Mouse (Mus musculus) stomach, postnatal 0 days (tissue): Measurements from ENCODE around the gene Krtap26-1. TPM values are rescaled to one million over a fixed set of nuclear protein-coding genes. Genes with fewer than 3 reads are reported as not detected.

ENCODE experiments used
- ATAC-seq: fragments of 200-750 bp; cut with Nextera tagmentation; 2 replicates; pipeline ENCODE4 v1.8.0; 2017; ENCODE audit not compliant: low FRiP score, low TSS enrichment
- DNase-seq: peaks from one replicate; pipeline ENCODE4 v3.0.0-alpha.2; 2016; ENCODE audit warnings: low spot score
- H3K27ac ChIP-seq: fragments of 300-500 bp; sonication (generic); replicated peaks from 2 replicates; pipeline ENCODE4 v1.5.1; 2014; ENCODE audit warnings: mild to moderate bottlenecking, control low read depth
- H3K27me3 ChIP-seq: fragments of 300-500 bp; sonication (generic); 2 replicates; pipeline ENCODE4 v1.6.1; 2014; ENCODE audit warnings: low read length; ENCODE audit not compliant: control insufficient read depth, insufficient read depth
- H3K36me3 ChIP-seq: fragments of 300-500 bp; sonication (generic); 2 replicates; pipeline ENCODE4 v1.6.1; 2014; ENCODE audit warnings: low read length, mixed read lengths; ENCODE audit not compliant: control insufficient read depth, insufficient read depth
- H3K4me1 ChIP-seq: fragments of 300-500 bp; sonication (generic); replicated peaks from 2 replicates; pipeline ENCODE4 v1.6.1; 2014; ENCODE audit warnings: antibody characterized with exemption; ENCODE audit not compliant: control insufficient read depth, insufficient read depth
- H3K4me2 ChIP-seq: fragments of 300-500 bp; sonication (generic); replicated peaks from 2 replicates; pipeline ENCODE4 v1.6.1; 2014; ENCODE audit warnings: low read depth, mild to moderate bottlenecking, control low read depth, moderate library complexity
- H3K4me3 ChIP-seq: fragments of 300-500 bp; sonication (generic); 2 replicates; pipeline ENCODE4 v1.5.1; 2014; ENCODE audit warnings: low read depth, low read length, control low read depth
- H3K9ac ChIP-seq: fragments of 300-500 bp; sonication (generic); 2 replicates; pipeline ENCODE4 v1.6.1; 2014; ENCODE audit warnings: mild to moderate bottlenecking, low read length, control low read depth, mixed read lengths
- H3K9me3 ChIP-seq: fragments of 300-500 bp; sonication (generic); 2 replicates; pipeline ENCODE4 v1.6.1; 2016; ENCODE audit warnings: low read length; ENCODE audit not compliant: control insufficient read depth
- CTCF ChIP-seq: IDR thresholded peaks from 2 replicates; pipeline ENCODE4 v1.5.1; 2016; ENCODE audit warnings: antibody characterized with exemption, low read depth, mild to moderate bottlenecking, moderate library complexity
- EP300 ChIP-seq: optimal IDR thresholded peaks from 2 replicates; pipeline ENCODE3; 2016; ENCODE audit warnings: antibody characterized with exemption
- WGBS: fragments of 180-500 bp; shearing (Covaris S2); extraction: QIAGEN DNeasy Blood & Tissue Kit; methylation state at CpG from one replicate; pipeline ENCODE4 v1.1.7; 2014; 5-methylcytosine and 5-hydroxymethylcytosine counted together
- polyA plus RNA-seq: library from polyadenylated mRNA; unstranded; fragments of >200 nt; fragmentation: Nextera tagmentation; extraction: Ambion mirVana; gene quantifications from 2 replicates; pipeline ENCODE4 v1.2.1, GENCODE M21; 2015

Gene Krtap26-1
- polyA plus RNA-seq, 1 experiment from 2014 or later, result not detected

- no peak overlapping the region for H3K4me3 ChIP-seq
- no peaks in the 10 kb centered on the region for H3K36me3 ChIP-seq
- DNase-seq (no peak), ATAC-seq (no peak)
- no peaks in the 10 kb centered on the region for H3K4me1 ChIP-seq
- no peaks in the 10 kb centered on the region for H3K9me3 ChIP-seq
- no peak for TF ChIP-seq EP300
- no peak for TF ChIP-seq CTCF
- H3K27me3 ChIP-seq, result no peaks in the 10 kb centered on the region
- H3K9ac ChIP-seq, result no peak overlapping the region
- no peak overlapping the region for H3K27ac ChIP-seq
- no peak overlapping the region for H3K4me2 ChIP-seq
- WGBS, result 54% methylated on average over 16 of the region's 16 CpGs
Observed at GRCm38 (mm10) chr16:88599504-88600237, 47.9 kb downstream of the Krtap26-1 start.

Other genes with a start within 250 kb of the Krtap26-1 start
- 16.5 and 18.0 TPM in 2 replicates for gene Cldn17, start 140.8 kb downstream of the Krtap26-1 start, polyA plus RNA-seq
- gene Cldn8, start 84.6 kb downstream of the Krtap26-1 start, polyA plus RNA-seq, result 1.5 and 2.2 TPM in 2 replicates
- not detected in 2 replicates for gene Krtap24-1, start 35.5 kb downstream of the Krtap26-1 start, polyA plus RNA-seq
- gene 2310079G19Rik, start 20.1 kb downstream of the Krtap26-1 start, polyA plus RNA-seq, result 0.41 and 0.64 TPM in 2 replicates
- gene Krtap27-1, start 23.9 kb upstream of the Krtap26-1 start, polyA plus RNA-seq, result not detected in 2 replicates
- gene 2310061N02Rik, start 60.2 kb upstream of the Krtap26-1 start, polyA plus RNA-seq, result not detected in 2 replicates
- not detected in 2 replicates for gene Krtap13-1, start 81.1 kb upstream of the Krtap26-1 start, polyA plus RNA-seq
- not detected in 2 replicates for gene Krtap13, start 103.8 kb upstream of the Krtap26-1 start, polyA plus RNA-seq
- gene 2310034C09Rik, start 111.1 kb upstream of the Krtap26-1 start, polyA plus RNA-seq, result 0.13 and 0.23 TPM in 2 replicates
- not detected in 2 replicates for gene 2310057N15Rik, start 126.4 kb upstream of the Krtap26-1 start, polyA plus RNA-seq
- not detected in 2 replicates for gene Gm5965, start 130.1 kb upstream of the Krtap26-1 start, polyA plus RNA-seq
- not detected in 2 replicates for gene Gm20741, start 164.4 kb upstream of the Krtap26-1 start, polyA plus RNA-seq
- gene Krtap15, start 172.4 kb upstream of the Krtap26-1 start, polyA plus RNA-seq, result not detected in 2 replicates
- not detected in 2 replicates for gene Krtap14, start 178.3 kb upstream of the Krtap26-1 start, polyA plus RNA-seq
- gene Krtap19-1, start 221.6 kb upstream of the Krtap26-1 start, polyA plus RNA-seq, result not detected in 2 replicates
- gene Krtap19-2, start 226.5 kb upstream of the Krtap26-1 start, polyA plus RNA-seq, result not detected in 2 replicates
- not detected in 2 replicates for gene Krtap19-3, start 230.2 kb upstream of the Krtap26-1 start, polyA plus RNA-seq
- not detected in 2 replicates for gene Krtap19-4, start 237.3 kb upstream of the Krtap26-1 start, polyA plus RNA-seq
- not detected in 2 replicates for gene Krtap19-5, start 248.7 kb upstream of the Krtap26-1 start, polyA plus RNA-seq